Mouse (Mus musculus): ENCODE results near the gene Aqp9. TPM values are rescaled to one million over a fixed set of nuclear protein-coding genes. Genes with fewer than 3 reads are reported as not detected.

Aqp9 gene
- 1 to 10 TPM; 1.8 to 2.5 TPM for total RNA-seq (2021)

- intact Hi-C loops (cut with DNase I), result no loop called here
- DNase-seq (ENCODE audit: low spot score in 2 of 2), result peak in 1 of 2 experiments; percentile 16
Observed at GRCm38 (mm10) chr9:71168511-71168910, at the start of gene Aqp9. Gene Aqp9 (minus strand): TSS chr9:71168682.

GRCm38 (mm10) chr9:71217793-71218095 is 49.3 kb upstream of the Aqp9 start:
- peak in 1 of 2 experiments; percentile 5 for DNase-seq (ENCODE audit: low spot score in 2 of 2)
- intact Hi-C loops (cut with DNase I), result loop anchor here (10.0 kb wide), 2 partner anchors 397 to 1453 kb away; partner anchors contain the start of gene Foxb1

GRCm38 (mm10) chr9:71216996-71217792 is 48.7 kb upstream of the Aqp9 start:
- DNase-seq (ENCODE audit: low spot score in 2 of 2), result no peak
- intact Hi-C loops (cut with DNase I), result loop anchor here (10.0 kb wide), 2 partner anchors 398 to 1452 kb away; partner anchors contain the start of gene Foxb1

GRCm38 (mm10) chr9:71216036-71216995 is 47.8 kb upstream of the Aqp9 start:
- DNase-seq (ENCODE audit: low spot score in 2 of 2), result peak in 1 of 2 experiments; percentile 11
- intact Hi-C loops (cut with DNase I), result loop anchor here (10.0 kb wide), 2 partner anchors 398 to 1452 kb away; partner anchors contain the start of gene Foxb1

- no peak for DNase-seq (ENCODE audit: low spot score in 2 of 2)
- intact Hi-C loops (cut with DNase I), result loop anchor here (10.0 kb wide), 2 partner anchors 399 to 1451 kb away; partner anchors contain the start of gene Foxb1
Observed at GRCm38 (mm10) chr9:71215248-71216035, 47.0 kb upstream of the Aqp9 start, which contains the start of gene Aldh1a2. Gene Aldh1a2 (plus strand): TSS chr9:71215789.

GRCm38 (mm10) chr9:71213636-71214035 is 45.2 kb upstream of the Aqp9 start:
- intact Hi-C loops (cut with DNase I), result loop anchor here (10.0 kb wide), 2 partner anchors 401 to 1449 kb away; partner anchors contain the start of gene Foxb1
- DNase-seq (ENCODE audit: low spot score in 2 of 2), result no peak

GRCm38 (mm10) chr9:71210870-71211269 is 42.4 kb upstream of the Aqp9 start:
- intact Hi-C loops (cut with DNase I), result loop anchor here (1.0 to 10.0 kb wide), 3 partner anchors 236 to 1446 kb away; partner anchors contain the start of gene Foxb1
- peak; percentile 49 to 67 for DNase-seq (ENCODE audit: low spot score in 2 of 2)

GRCm38 (mm10) chr9:71209299-71209698 is 40.8 kb upstream of the Aqp9 start:
- intact Hi-C loops (cut with DNase I), result no loop called here
- no peak for DNase-seq (ENCODE audit: low spot score in 2 of 2)

- intact Hi-C loops (cut with DNase I), result no loop called here
- no peak for DNase-seq (ENCODE audit: low spot score in 2 of 2)
Observed at GRCm38 (mm10) chr9:71202265-71202664, 33.8 kb upstream of the Aqp9 start.

- no peak for DNase-seq (ENCODE audit: low spot score in 2 of 2)
- intact Hi-C loops (cut with DNase I), result no loop called here
Observed at GRCm38 (mm10) chr9:71198826-71199225, 30.3 kb upstream of the Aqp9 start.

GRCm38 (mm10) chr9:71188647-71189415 is 20.3 kb upstream of the Aqp9 start:
- peak; percentile 53 to 56 for DNase-seq (ENCODE audit: low spot score in 2 of 2)
- intact Hi-C loops (cut with DNase I), result no loop called here

- DNase-seq (ENCODE audit: low spot score in 2 of 2), result no peak
- intact Hi-C loops (cut with DNase I), result no loop called here
Observed at GRCm38 (mm10) chr9:71187396-71187795, 18.9 kb upstream of the Aqp9 start.

GRCm38 (mm10) chr9:71185823-71186222 is 17.3 kb upstream of the Aqp9 start:
- intact Hi-C loops (cut with DNase I), result no loop called here
- DNase-seq (ENCODE audit: low spot score in 2 of 2), result no peak

GRCm38 (mm10) chr9:71185285-71185684 is 16.8 kb upstream of the Aqp9 start:
- intact Hi-C loops (cut with DNase I), result no loop called here
- no peak for DNase-seq (ENCODE audit: low spot score in 2 of 2)

GRCm38 (mm10) chr9:71179964-71180700 is 11.7 kb upstream of the Aqp9 start:
- DNase-seq (ENCODE audit: low spot score in 2 of 2), result peak in 1 of 2 experiments; percentile 22
- intact Hi-C loops (cut with DNase I), result no loop called here

- DNase-seq (ENCODE audit: low spot score in 2 of 2), result no peak
- intact Hi-C loops (cut with DNase I), result no loop called here
Observed at GRCm38 (mm10) chr9:71179276-71179896, 10.9 kb upstream of the Aqp9 start.

- intact Hi-C loops (cut with DNase I), result loop anchor here (2.0 kb wide), 1 partner anchor 45 kb away; no protein-coding TSS in a partner anchor
- DNase-seq (ENCODE audit: low spot score in 2 of 2), result no peak
Observed at GRCm38 (mm10) chr9:71175686-71176085, 7.2 kb upstream of the Aqp9 start.
